Mouse (Mus musculus) G1E (cell line): ENCODE measurements around the gene Arhgef25. TPM values are rescaled to one million over a fixed set of nuclear protein-coding genes. Genes with fewer than 3 reads are reported as not detected.
"Not testable (repeated sequence)": the region's sequence is repeated elsewhere in the genome, so short reads cannot be mapped to it uniquely, and the experiment has no call there.

Experiments
- ATAC-seq: 2 replicates; pipeline ENCODE4 v1.8.0; 2016; ENCODE audit warnings: mild to moderate bottlenecking; ENCODE audit not compliant: insufficient number of reproducible peaks, poor library complexity, low FRiP score, severe bottlenecking; ENCODE audit errors: extremely low read depth
- DNase-seq: peaks from one replicate; pipeline ENCODE4 v3.0.0; 2012; ENCODE audit warnings: low spot score
- H3K27me3 ChIP-seq: 2 replicates; pipeline ENCODE4 v1.6.1; 2012; ENCODE audit warnings: mild to moderate bottlenecking, low read length, inconsistent platforms; ENCODE audit not compliant: insufficient read depth
- H3K36me3 ChIP-seq: replicated peaks from 2 replicates; pipeline ENCODE3; 2012; ENCODE audit warnings: mild to moderate bottlenecking, inconsistent platforms
- H3K4me1 ChIP-seq: 2 replicates; pipeline ENCODE4 v1.6.1; 2012; ENCODE audit warnings: low read depth, low read length, inconsistent platforms, mixed read lengths; ENCODE audit not compliant: insufficient read depth
- H3K4me3 ChIP-seq: 2 replicates; pipeline ENCODE4 v1.5.1; 2012; ENCODE audit warnings: low read depth, mild to moderate bottlenecking, inconsistent platforms, low read length, moderate library complexity, mixed read lengths
- H3K9me3 ChIP-seq: replicated peaks from 2 replicates; pipeline ENCODE4 v1.6.1; 2012; ENCODE audit warnings: inconsistent platforms
- CTCF ChIP-seq: IDR thresholded peaks from 2 replicates; pipeline ENCODE4 v1.5.1; 2012; ENCODE audit warnings: low read depth, low read length, inconsistent platforms, mixed read lengths
- GATA1 ChIP-seq: IDR thresholded peaks from 2 replicates; pipeline ENCODE4 v1.6.1; 2012; ENCODE audit warnings: borderline replicate concordance, low read length, inconsistent platforms, mixed read lengths
- GATA2 ChIP-seq: IDR thresholded peaks from 2 replicates; pipeline ENCODE4 v1.6.1; 2012; ENCODE audit warnings: low read depth, low read length, inconsistent platforms, borderline replicate concordance
- POLR2AphosphoS5 ChIP-seq: IDR thresholded peaks from 2 replicates; pipeline ENCODE4 v1.6.1; 2012; ENCODE audit warnings: low read depth, low read length, inconsistent platforms; ENCODE audit not compliant: insufficient replicate concordance
- TAL1 ChIP-seq: conservative IDR thresholded peaks from 2 replicates; pipeline ENCODE4 v1.6.1; 2012; ENCODE audit warnings: low read depth, low read length, inconsistent platforms, mixed read lengths
- polyA plus RNA-seq: library from polyadenylated mRNA; stranded (reverse); fragments of >175 nt; gene quantifications from 2 replicates; pipeline ENCODE4 v1.2.3, GENCODE M21; 2012
- total RNA-seq, 2 experiments: library from RNA; stranded (forward) in 1 of 2; stranded (reverse) in 1 of 2; fragments of 200-1000 nt in 1 of 2; fragments of >200 nt in 1 of 2; fragmentation: Nextera tagmentation in 1 of 2; gene quantifications; 2 replicates each; pipeline ENCODE4 v1.2.3; 2014 to 2017

Arhgef25 gene
- total and polyA plus RNA-seq, 3 experiments, result 51.4 to 98.4 (median 70.1) TPM

DNA sequence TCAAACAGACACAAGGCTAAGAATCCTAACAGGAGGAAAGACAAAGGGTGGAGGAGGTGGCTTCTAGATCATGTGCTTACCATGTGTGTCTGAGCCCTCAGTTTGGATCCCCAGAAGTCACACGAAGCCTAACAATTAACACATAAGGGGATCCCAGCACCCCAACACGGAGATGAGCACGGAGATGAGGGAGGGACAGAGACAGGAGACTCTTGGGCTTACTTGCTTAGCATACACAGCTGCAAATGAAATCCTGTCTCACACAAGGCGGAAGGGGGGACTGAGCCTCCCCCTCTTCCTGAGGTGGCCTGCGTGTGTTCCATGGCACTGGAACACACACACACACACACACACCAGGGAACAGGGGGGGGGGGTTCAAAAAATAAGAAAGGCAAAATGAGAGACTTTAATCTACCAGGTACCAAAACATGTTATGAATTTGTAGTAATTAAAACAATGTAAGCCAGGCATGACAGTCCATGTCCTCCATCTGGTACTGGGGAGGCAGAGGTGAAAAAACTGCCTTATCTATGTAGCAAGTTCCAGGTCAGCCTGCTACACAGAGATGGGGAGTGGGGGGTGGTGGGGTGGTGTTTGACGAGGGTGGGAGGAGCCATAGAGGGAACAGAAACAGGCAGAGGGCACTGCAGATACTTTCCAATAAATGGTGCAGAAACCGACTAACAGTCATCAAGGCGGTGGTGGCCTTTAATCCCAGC lies 54.6 kb downstream of the Arhgef25 start:
- peaks cover 68% of the 10 kb centered on the region for H3K4me1 ChIP-seq
- peak overlapping the region; percentile 56; the same call in 1 of the 2 replicates for H3K4me3 ChIP-seq
- TF ChIP-seq GATA1 (no peak), TAL1 (peak; percentile 72), CTCF (no peak), POLR2AphosphoS5 (0 out of 2 replicates have a peak, but pooled peaks have one; percentile 36), GATA2 (no peak)
- H3K9me3 ChIP-seq, result no peaks in the 10 kb centered on the region
- peaks cover 2% of the 10 kb centered on the region for H3K36me3 ChIP-seq
- H3K27me3 ChIP-seq, result no peaks in the 10 kb centered on the region
- peak; percentile 77 for ATAC-seq
- peak; percentile 72 for DNase-seq

DNA sequence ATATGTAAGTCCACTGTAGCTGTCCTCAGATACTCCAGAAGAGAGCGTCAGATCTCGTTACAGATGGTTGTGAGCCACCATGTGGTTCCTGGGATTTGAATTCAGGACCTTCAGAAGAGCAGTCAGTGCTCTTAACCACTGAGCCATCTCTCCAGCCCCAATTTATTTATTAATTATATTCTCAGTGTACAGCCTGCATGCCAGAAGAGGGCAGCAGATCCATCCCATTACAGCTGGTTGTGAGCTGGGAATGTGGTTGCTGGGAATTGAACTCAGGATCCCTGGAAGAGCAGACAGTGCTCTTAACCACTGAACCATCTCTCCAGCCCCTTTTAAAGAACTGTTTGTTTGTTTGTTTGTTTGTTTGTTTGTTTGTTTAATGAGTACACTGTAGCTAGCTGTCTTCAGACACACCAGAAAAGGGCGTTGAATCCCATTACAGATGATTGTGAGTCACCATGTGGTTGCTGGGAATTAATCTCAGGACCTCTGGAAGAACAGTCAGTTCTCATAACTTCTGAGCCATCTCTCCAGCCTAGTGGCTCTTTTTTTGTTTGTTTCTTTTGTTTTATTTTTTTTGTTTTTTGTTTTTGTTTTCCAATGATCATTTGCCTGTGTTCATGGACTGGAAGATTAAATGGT lies 55.4 kb downstream of the Arhgef25 start:
- DNase-seq, H3K36me3 ChIP-seq, H3K9me3 ChIP-seq, ATAC-seq, H3K27me3 ChIP-seq, H3K4me3 ChIP-seq: not testable (repeated sequence)
- peaks cover 72% of the 10 kb centered on the region for H3K4me1 ChIP-seq

Other genes with a start within 250 kb of the Arhgef25 start
Only the 20 nearest of the 24 such genes appear.
- gene Tsfm, start 159.2 kb downstream of the Arhgef25 start, total RNA-seq (2014; fragmentation: Nextera tagmentation), result 44.5 and 59.6 TPM in 2 replicates
- gene Tsfm, start 159.2 kb downstream of the Arhgef25 start, total RNA-seq (2017), result 53.2 and 54.5 TPM in 2 replicates
- 58.9 and 66.0 TPM in 2 replicates for gene Tsfm, start 159.2 kb downstream of the Arhgef25 start, polyA plus RNA-seq
- gene Mettl1, start 148.7 kb downstream of the Arhgef25 start, total RNA-seq (2014; fragmentation: Nextera tagmentation), result 36.0 and 49.6 TPM in 2 replicates
- 11.2 and 11.3 TPM in 2 replicates for gene Mettl1, start 148.7 kb downstream of the Arhgef25 start, total RNA-seq (2017)
- 21.9 and 33.4 TPM in 2 replicates for gene Mettl1, start 148.7 kb downstream of the Arhgef25 start, polyA plus RNA-seq
- 0.68 and 0.97 TPM in 2 replicates for gene Eef1akmt3, start 148.6 kb downstream of the Arhgef25 start, total RNA-seq (2014; fragmentation: Nextera tagmentation)
- 0.11 and 0.17 TPM in 2 replicates for gene Eef1akmt3, start 148.6 kb downstream of the Arhgef25 start, total RNA-seq (2017)
- 0.09 and 0.17 TPM in 2 replicates for gene Eef1akmt3, start 148.6 kb downstream of the Arhgef25 start, polyA plus RNA-seq
- gene Cyp27b1, start 141.8 kb downstream of the Arhgef25 start, total RNA-seq (2014; fragmentation: Nextera tagmentation), result 2.1 and 4.9 TPM in 2 replicates
- 0.33 TPM in 1 of 2 replicates, not detected in the other for gene Cyp27b1, start 141.8 kb downstream of the Arhgef25 start, total RNA-seq (2017)
- gene Cyp27b1, start 141.8 kb downstream of the Arhgef25 start, polyA plus RNA-seq, result 0.17 TPM in 2 replicates
- gene March9, start 129.9 kb downstream of the Arhgef25 start, total RNA-seq (2014; fragmentation: Nextera tagmentation), result 0.68 and 1.1 TPM in 2 replicates
- 1.2 and 1.3 TPM in 2 replicates for gene March9, start 129.9 kb downstream of the Arhgef25 start, total RNA-seq (2017)
- 0.63 and 0.88 TPM in 2 replicates for gene March9, start 129.9 kb downstream of the Arhgef25 start, polyA plus RNA-seq
- 532 and 608 TPM in 2 replicates for gene Cdk4, start 126.5 kb downstream of the Arhgef25 start, total RNA-seq (2014; fragmentation: Nextera tagmentation)
- gene Cdk4, start 126.5 kb downstream of the Arhgef25 start, total RNA-seq (2017), result 648 and 675 TPM in 2 replicates
- 1,726 and 1,826 TPM in 2 replicates for gene Cdk4, start 126.5 kb downstream of the Arhgef25 start, polyA plus RNA-seq
- gene Tspan31, start 119.8 kb downstream of the Arhgef25 start, total RNA-seq (2014; fragmentation: Nextera tagmentation), result 163 and 186 TPM in 2 replicates
- gene Tspan31, start 119.8 kb downstream of the Arhgef25 start, total RNA-seq (2017), result 73.6 and 83.9 TPM in 2 replicates
- gene Tspan31, start 119.8 kb downstream of the Arhgef25 start, polyA plus RNA-seq, result 30.3 and 41.8 TPM in 2 replicates
- gene Agap2, start 114.8 kb downstream of the Arhgef25 start, total RNA-seq (2014; fragmentation: Nextera tagmentation), result 0.15 and 1.3 TPM in 2 replicates
- under 0.01 and 1.1 TPM in 2 replicates for gene Agap2, start 114.8 kb downstream of the Arhgef25 start, total RNA-seq (2017)
- 0.07 and 0.26 TPM in 2 replicates for gene Agap2, start 114.8 kb downstream of the Arhgef25 start, polyA plus RNA-seq
- gene Os9, start 69.0 kb downstream of the Arhgef25 start, total RNA-seq (2014; fragmentation: Nextera tagmentation), result 47.9 and 55.4 TPM in 2 replicates
- gene Os9, start 69.0 kb downstream of the Arhgef25 start, total RNA-seq (2017), result 95.7 and 99.7 TPM in 2 replicates
- gene Os9, start 69.0 kb downstream of the Arhgef25 start, polyA plus RNA-seq, result 110 and 126 TPM in 2 replicates
- gene B4galnt1, start 24.9 kb downstream of the Arhgef25 start, total RNA-seq (2014; fragmentation: Nextera tagmentation), result 173 and 188 TPM in 2 replicates
- 65.0 and 66.7 TPM in 2 replicates for gene B4galnt1, start 24.9 kb downstream of the Arhgef25 start, total RNA-seq (2017)
- gene B4galnt1, start 24.9 kb downstream of the Arhgef25 start, polyA plus RNA-seq, result 292 and 318 TPM in 2 replicates
- gene Slc26a10, start 9.4 kb downstream of the Arhgef25 start, total RNA-seq (2014; fragmentation: Nextera tagmentation), result 8.4 and 10.1 TPM in 2 replicates
- 0.58 and 0.98 TPM in 2 replicates for gene Slc26a10, start 9.4 kb downstream of the Arhgef25 start, total RNA-seq (2017)
- 0.68 and 0.94 TPM in 2 replicates for gene Slc26a10, start 9.4 kb downstream of the Arhgef25 start, polyA plus RNA-seq
- 318 and 360 TPM in 2 replicates for gene Dtx3, start 5.6 kb upstream of the Arhgef25 start, total RNA-seq (2014; fragmentation: Nextera tagmentation)
- 95.8 and 125 TPM in 2 replicates for gene Dtx3, start 5.6 kb upstream of the Arhgef25 start, total RNA-seq (2017)
- 213 and 260 TPM in 2 replicates for gene Dtx3, start 5.6 kb upstream of the Arhgef25 start, polyA plus RNA-seq
- 136 and 141 TPM in 2 replicates for gene Pip4k2c, start 21.5 kb upstream of the Arhgef25 start, total RNA-seq (2014; fragmentation: Nextera tagmentation)
- 126 and 133 TPM in 2 replicates for gene Pip4k2c, start 21.5 kb upstream of the Arhgef25 start, total RNA-seq (2017)
- 130 and 151 TPM in 2 replicates for gene Pip4k2c, start 21.5 kb upstream of the Arhgef25 start, polyA plus RNA-seq
- 0.10 TPM in 1 of 2 replicates, not detected in the other for gene Kif5a, start 73.3 kb upstream of the Arhgef25 start, total RNA-seq (2014; fragmentation: Nextera tagmentation)
- 0.11 and 0.17 TPM in 2 replicates for gene Kif5a, start 73.3 kb upstream of the Arhgef25 start, total RNA-seq (2017)
- 0.04 and 0.22 TPM in 2 replicates for gene Kif5a, start 73.3 kb upstream of the Arhgef25 start, polyA plus RNA-seq
- 135 TPM in 2 replicates for gene Dctn2, start 76.3 kb upstream of the Arhgef25 start, total RNA-seq (2014; fragmentation: Nextera tagmentation)
- gene Dctn2, start 76.3 kb upstream of the Arhgef25 start, total RNA-seq (2017), result 139 and 154 TPM in 2 replicates
- 161 and 175 TPM in 2 replicates for gene Dctn2, start 76.3 kb upstream of the Arhgef25 start, polyA plus RNA-seq
- gene Mbd6, start 98.9 kb upstream of the Arhgef25 start, total RNA-seq (2014; fragmentation: Nextera tagmentation), result 107 and 121 TPM in 2 replicates
- gene Mbd6, start 98.9 kb upstream of the Arhgef25 start, total RNA-seq (2017), result 4.1 and 6.6 TPM in 2 replicates
- 239 and 302 TPM in 2 replicates for gene Mbd6, start 98.9 kb upstream of the Arhgef25 start, polyA plus RNA-seq
- 97.3 and 102 TPM in 2 replicates for gene Mars, start 121.7 kb upstream of the Arhgef25 start, total RNA-seq (2014; fragmentation: Nextera tagmentation)
- 109 and 144 TPM in 2 replicates for gene Mars, start 121.7 kb upstream of the Arhgef25 start, total RNA-seq (2017)
- gene Mars, start 121.7 kb upstream of the Arhgef25 start, polyA plus RNA-seq, result 104 and 108 TPM in 2 replicates
- 43.3 and 43.7 TPM in 2 replicates for gene Arhgap9, start 131.9 kb upstream of the Arhgef25 start, total RNA-seq (2014; fragmentation: Nextera tagmentation)
- 89.2 and 100 TPM in 2 replicates for gene Arhgap9, start 131.9 kb upstream of the Arhgef25 start, total RNA-seq (2017)
- 54.8 and 59.5 TPM in 2 replicates for gene Arhgap9, start 131.9 kb upstream of the Arhgef25 start, polyA plus RNA-seq
- gene Gli1, start 151.9 kb upstream of the Arhgef25 start, total RNA-seq (2014; fragmentation: Nextera tagmentation), result 0.23 and 0.24 TPM in 2 replicates
- gene Gli1, start 151.9 kb upstream of the Arhgef25 start, total RNA-seq (2017), result 0.11 TPM in 1 of 2 replicates, not detected in the other
- 0.15 and 0.18 TPM in 2 replicates for gene Gli1, start 151.9 kb upstream of the Arhgef25 start, polyA plus RNA-seq
- gene Inhbe, start 164.3 kb upstream of the Arhgef25 start, total RNA-seq (2014; fragmentation: Nextera tagmentation), result not detected in 2 replicates
- gene Inhbe, start 164.3 kb upstream of the Arhgef25 start, total RNA-seq (2017), result 0.06 and 0.11 TPM in 2 replicates
- 0.01 TPM in 2 replicates for gene Inhbe, start 164.3 kb upstream of the Arhgef25 start, polyA plus RNA-seq